Mouse (Mus musculus) Patski (cell line): ENCODE data around the gene Ldlrad3. TPM values are rescaled to one million over a fixed set of nuclear protein-coding genes. Genes with fewer than 3 reads are reported as not detected.

Experiments
- ATAC-seq: fragments of 100-300 bp; one replicate; pipeline ENCODE4 v1.8.0; 2021
- CTCF ChIA-PET: fragments of 350-600 bp; sonication (Branson Sonifier 250); formaldehyde crosslinking; loops from one replicate; lab custom pipeline; 2022; ENCODE audit warnings: inconsistent platforms; lab: Charles Lee
- POLR2A ChIA-PET: fragments of 350-600 bp; sonication (Branson Sonifier 250); formaldehyde crosslinking; loops from one replicate; lab custom pipeline; 2022; ENCODE audit warnings: antibody characterized with exemption, inconsistent platforms; lab: Charles Lee
- DNase-seq: peaks from one replicate; pipeline ENCODE4 v3.0.0-alpha.2; 2011; ENCODE audit warnings: low read depth, low spot score
- H3K27me3 ChIP-seq: fragments of 371-371 bp; one replicate; pipeline ENCODE4 v1.5.1; 2021
- CTCF ChIP-seq: fragments of 100-300 bp; IDR thresholded peaks from one replicate; pipeline ENCODE4 v1.5.1; 2021
- in situ Hi-C: fragments of 300-500 bp; cut with MboI; formaldehyde crosslinking; loops from 3 replicates; pipeline ENCODE4 v1.11.1; 2018; ENCODE audit warnings: low pct_unique_long_range_greater_than_20kb, mixed read lengths
- polyA plus RNA-seq: library from polyadenylated mRNA; unstranded; gene quantifications from one replicate; pipeline ENCODE4 v1.2.3, GENCODE M21; 2021

The Ldlrad3 gene
- polyA plus RNA-seq, result 8.1 TPM

- DNase-seq, result peak; percentile 13
- TF ChIP-seq CTCF, result no peak
- POLR2A ChIA-PET, result interaction anchor here (1.3 to 1.5 kb wide), 2 partner anchors 8 to 16 kb away, joined by 3 to 4 read pairs; no protein-coding TSS in a partner anchor
- H3K27me3 ChIP-seq, result no peaks in the 10 kb centered on the region
- in situ Hi-C loops, result no loop called here
- CTCF ChIA-PET, result interaction anchor here (1.1 to 2.3 kb wide), 2 partner anchors 10 to 18 kb away, joined by 3 to 7 read pairs; no protein-coding TSS in a partner anchor
- ATAC-seq, result peak; percentile 94
These were observed at the start of gene Ldlrad3 for GRCm38 (mm10) chr2:102185951-102186561. Ldlrad3 (minus strand) TSS chr2:102186385.

DNA sequence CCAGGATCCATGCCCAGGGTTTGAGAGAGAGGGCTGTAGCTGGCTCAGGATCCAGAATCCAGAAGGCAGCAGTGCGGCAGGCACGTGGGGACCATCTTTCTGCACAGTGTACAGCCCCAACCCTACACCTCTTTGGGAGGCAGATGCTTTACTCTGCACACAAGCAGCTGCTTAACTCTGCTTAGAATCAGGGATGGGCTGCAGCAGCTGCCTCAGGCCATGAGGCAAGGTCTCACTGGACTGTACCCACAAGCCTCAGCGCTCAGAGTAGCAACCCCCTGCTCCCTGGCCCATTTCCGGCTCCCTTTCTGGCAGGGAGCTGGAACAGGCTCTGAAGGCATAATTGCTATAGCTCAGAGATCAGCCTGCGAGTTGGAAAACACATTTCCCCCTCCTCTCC lies 45.3 kb upstream of the Ldlrad3 start:
- TF ChIP-seq CTCF, result no peak
- no peak for ATAC-seq
- in situ Hi-C loops, result no loop called here
- ChIA-PET CTCF (no interaction called here), POLR2A (no interaction called here)
- DNase-seq, result no peak
- no peaks in the 10 kb centered on the region for H3K27me3 ChIP-seq

DNA sequence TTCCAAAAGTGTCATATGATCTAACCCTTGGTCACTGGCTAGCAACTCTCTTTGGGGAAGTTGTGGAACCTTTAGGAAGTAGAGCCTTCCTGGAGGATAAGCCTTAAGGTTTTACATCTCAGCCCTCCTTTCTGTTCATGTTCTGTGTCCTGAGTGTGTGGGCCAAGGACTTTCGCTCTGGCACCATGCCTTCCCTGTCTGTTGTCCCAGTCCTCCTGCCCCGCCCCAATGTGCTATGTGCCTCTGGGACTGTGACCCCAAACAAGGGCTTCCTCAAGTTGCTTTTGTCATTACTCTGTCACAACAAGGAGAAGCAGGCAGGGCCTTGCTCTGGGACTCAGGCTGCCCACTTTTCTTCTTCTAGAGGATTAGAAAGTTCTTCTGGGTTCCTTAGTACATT lies 42.9 kb upstream of the Ldlrad3 start:
- CTCF ChIA-PET, result no interaction called here
- TF ChIP-seq CTCF, result no peak
- in situ Hi-C loops, result no loop called here
- DNase-seq (no peak), ATAC-seq (no peak)
- POLR2A ChIA-PET, result no interaction called here
- no peaks in the 10 kb centered on the region for H3K27me3 ChIP-seq

- CTCF ChIA-PET, result no interaction called here
- no peak for TF ChIP-seq CTCF
- ATAC-seq, result no peak
- H3K27me3 ChIP-seq, result no peaks in the 10 kb centered on the region
- POLR2A ChIA-PET, result no interaction called here
- no peak for DNase-seq
- in situ Hi-C loops, result no loop called here
These were observed 42.1 kb upstream of the Ldlrad3 start for GRCm38 (mm10) chr2:102228331-102228730.

- no peak for DNase-seq
- ChIA-PET CTCF (interaction anchor here (1.1 kb wide), 1 partner anchor 22 kb away, joined by 3 read pairs; no protein-coding TSS in a partner anchor), POLR2A (no interaction called here)
- no peaks in the 10 kb centered on the region for H3K27me3 ChIP-seq
- TF ChIP-seq CTCF, result no peak
- in situ Hi-C loops, result no loop called here
- ATAC-seq, result no peak
These were observed 41.7 kb upstream of the Ldlrad3 start for GRCm38 (mm10) chr2:102227839-102228238.

DNA sequence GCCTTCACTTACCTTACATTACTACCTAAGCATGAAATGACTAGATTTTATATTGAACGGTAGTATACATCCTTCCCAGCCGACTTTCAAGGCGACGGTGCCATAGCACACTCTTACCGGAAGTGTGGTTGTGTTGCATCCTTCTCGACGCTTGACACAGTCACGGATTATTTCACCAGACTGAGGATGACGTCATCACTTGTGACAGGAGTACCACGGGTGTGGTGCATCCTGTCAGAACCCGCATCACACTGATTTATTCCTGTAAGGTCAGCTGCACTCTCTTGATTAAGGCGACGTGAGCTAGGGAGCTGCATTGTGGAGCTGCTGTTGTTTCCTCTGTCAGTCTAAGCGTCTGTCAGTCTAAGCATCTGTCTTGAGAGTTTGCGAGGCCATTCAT lies 40.1 kb upstream of the Ldlrad3 start:
- no peaks in the 10 kb centered on the region for H3K27me3 ChIP-seq
- CTCF ChIA-PET, result no interaction called here
- POLR2A ChIA-PET, result no interaction called here
- no peak for TF ChIP-seq CTCF
- ATAC-seq, result no peak
- DNase-seq, result no peak
- in situ Hi-C loops, result no loop called here

DNA sequence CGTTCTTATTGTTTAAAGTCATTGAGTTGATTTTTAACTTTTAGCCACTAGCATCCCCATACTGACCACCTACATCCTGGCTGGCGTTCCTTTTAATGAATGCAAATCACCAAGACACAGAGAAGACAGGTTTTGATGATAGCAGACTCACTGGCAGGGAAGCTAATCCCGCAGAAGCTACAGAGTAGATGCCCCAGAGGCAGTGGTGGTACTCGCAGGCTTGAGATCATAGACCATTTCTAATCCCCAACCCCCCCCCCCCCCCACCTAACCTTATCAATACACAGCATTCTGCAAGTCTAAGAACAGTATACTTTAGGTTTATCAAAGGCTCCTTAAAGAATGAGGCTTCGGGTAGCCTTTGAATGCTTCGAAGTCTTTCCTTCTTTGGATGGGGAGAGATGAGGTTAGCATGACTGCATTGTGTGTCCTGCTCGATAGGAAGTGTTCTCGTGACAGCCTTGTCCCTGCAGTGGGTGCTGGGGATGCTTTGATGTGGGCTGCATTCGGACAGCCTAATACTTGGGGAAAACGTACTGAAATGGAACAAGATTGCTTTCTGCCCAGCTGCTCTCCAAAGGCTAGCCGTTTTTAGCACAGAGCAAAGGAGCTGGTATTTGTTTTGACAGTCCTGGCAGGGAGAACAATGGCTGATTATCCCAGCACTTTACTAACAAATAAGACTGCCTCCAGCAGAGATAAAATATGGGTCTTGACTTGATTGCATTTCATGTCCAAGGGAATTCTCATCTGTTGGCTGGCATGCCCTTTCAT lies 37.4 kb upstream of the Ldlrad3 start:
- no peaks in the 10 kb centered on the region for H3K27me3 ChIP-seq
- in situ Hi-C loops, result no loop called here
- DNase-seq, result no peak
- ATAC-seq, result no peak
- no peak for TF ChIP-seq CTCF
- ChIA-PET CTCF (no interaction called here), POLR2A (no interaction called here)

GRCm38 (mm10) chr2:102222749-102223148 lies 36.6 kb upstream of the Ldlrad3 start:
- no peak for DNase-seq
- no peak for ATAC-seq
- TF ChIP-seq CTCF, result no peak
- ChIA-PET CTCF (no interaction called here), POLR2A (interaction anchor here (0.6 kb wide), 1 partner anchor 29 kb away, joined by 5 read pairs; no protein-coding TSS in a partner anchor)
- no peaks in the 10 kb centered on the region for H3K27me3 ChIP-seq
- in situ Hi-C loops, result no loop called here

GRCm38 (mm10) chr2:102216817-102217216 lies 30.6 kb upstream of the Ldlrad3 start:
- ChIA-PET CTCF (no interaction called here), POLR2A (no interaction called here)
- no peaks in the 10 kb centered on the region for H3K27me3 ChIP-seq
- ATAC-seq (no peak), DNase-seq (no peak)
- TF ChIP-seq CTCF, result no peak
- in situ Hi-C loops, result no loop called here

- POLR2A ChIA-PET, result no interaction called here
- CTCF ChIA-PET, result no interaction called here
- DNase-seq (no peak), ATAC-seq (no peak)
- no peaks in the 10 kb centered on the region for H3K27me3 ChIP-seq
- no peak for TF ChIP-seq CTCF
- in situ Hi-C loops, result no loop called here
These were observed 25.9 kb upstream of the Ldlrad3 start for GRCm38 (mm10) chr2:102212096-102212495.
